Mouse (Mus musculus) embryonic facial prominence, embryonic 14.5 days (tissue): Measurements from ENCODE around the gene Tead1. TPM values are rescaled to one million over a fixed set of nuclear protein-coding genes. Genes with fewer than 3 reads are reported as not detected.

ENCODE experiments used
- ATAC-seq: fragments of 200-750 bp; cut with Nextera tagmentation; 2 replicates; pipeline ENCODE4 v1.8.0; 2017; ENCODE audit warnings: low read depth, moderate number of reproducible peaks, moderate TSS enrichment
- DNase-seq: peaks from one replicate; pipeline ENCODE4 v3.0.0-alpha.2; 2015; ENCODE audit warnings: low spot score
- H3K27ac ChIP-seq: fragments of 300-500 bp; sonication (generic); replicated peaks from 2 replicates; pipeline ENCODE4 v1.5.1; 2014; ENCODE audit warnings: low read depth, mild to moderate bottlenecking, low read length, moderate library complexity
- H3K27me3 ChIP-seq: fragments of 300-500 bp; sonication (generic); replicated peaks from 2 replicates; pipeline ENCODE4 v1.6.1; 2014; ENCODE audit warnings: low read length; ENCODE audit not compliant: control insufficient read depth, insufficient read depth
- H3K36me3 ChIP-seq: fragments of 300-500 bp; sonication (generic); 2 replicates; pipeline ENCODE4 v1.6.1; 2014; ENCODE audit warnings: low read length, mixed read lengths; ENCODE audit not compliant: control insufficient read depth, insufficient read depth
- H3K4me1 ChIP-seq: fragments of 300-500 bp; sonication (generic); 2 replicates; pipeline ENCODE4 v1.6.1; 2014; ENCODE audit warnings: antibody characterized with exemption, low read length; ENCODE audit not compliant: control insufficient read depth, insufficient read depth
- H3K4me2 ChIP-seq: fragments of 300-500 bp; sonication (generic); 2 replicates; pipeline ENCODE4 v1.6.1; 2014; ENCODE audit warnings: low read depth, mild to moderate bottlenecking, low read length, moderate library complexity, mixed read lengths
- H3K4me3 ChIP-seq: fragments of 300-500 bp; sonication (generic); 2 replicates; pipeline ENCODE4 v1.5.1; 2014; ENCODE audit warnings: low read depth, mild to moderate bottlenecking, low read length
- H3K9ac ChIP-seq: fragments of 300-500 bp; sonication (generic); 2 replicates; pipeline ENCODE4 v1.6.1; 2014; ENCODE audit warnings: low read depth, mild to moderate bottlenecking, low read length, moderate library complexity, mixed read lengths
- H3K9me3 ChIP-seq: fragments of 300-500 bp; sonication (generic); 2 replicates; pipeline ENCODE4 v1.6.1; 2016; ENCODE audit warnings: low read length; ENCODE audit not compliant: control insufficient read depth
- WGBS: fragments of 180-500 bp; shearing (Covaris S2); extraction: QIAGEN DNeasy Blood & Tissue Kit; methylation state at CpG from one replicate; pipeline ENCODE4 v1.1.7; 2014; 5-methylcytosine and 5-hydroxymethylcytosine counted together
- polyA plus RNA-seq: library from polyadenylated mRNA; unstranded; fragments of >200 nt; fragmentation: Nextera tagmentation; extraction: Ambion mirVana; gene quantifications from 2 replicates; pipeline ENCODE4 v1.2.1, GENCODE M21; 2014

Gene Tead1
- polyA plus RNA-seq, 1 experiment from 2014 or later: 18.2 TPM

- H3K27ac ChIP-seq: peak overlapping the region; percentile 89
- peak overlapping the region; percentile 36 for H3K4me2 ChIP-seq
- H3K27me3 ChIP-seq: no peaks in the 10 kb centered on the region
- H3K9ac ChIP-seq: peak overlapping the region; percentile 47; the same call in 1 of the 2 replicates
- H3K4me3 ChIP-seq: no peak overlapping the region
- peak; percentile 24; the same call in 1 of the 2 replicates for ATAC-seq
- no peak for DNase-seq
- peaks cover 58% of the 10 kb centered on the region for H3K4me1 ChIP-seq
- no peaks in the 10 kb centered on the region for H3K36me3 ChIP-seq
- WGBS: 38% methylated on average over 4 of the region's 4 CpGs
- H3K9me3 ChIP-seq: no peaks in the 10 kb centered on the region
Observed at GRCm38 (mm10) chr7:112696777-112697161, 17.7 kb downstream of the Tead1 start.

DNA sequence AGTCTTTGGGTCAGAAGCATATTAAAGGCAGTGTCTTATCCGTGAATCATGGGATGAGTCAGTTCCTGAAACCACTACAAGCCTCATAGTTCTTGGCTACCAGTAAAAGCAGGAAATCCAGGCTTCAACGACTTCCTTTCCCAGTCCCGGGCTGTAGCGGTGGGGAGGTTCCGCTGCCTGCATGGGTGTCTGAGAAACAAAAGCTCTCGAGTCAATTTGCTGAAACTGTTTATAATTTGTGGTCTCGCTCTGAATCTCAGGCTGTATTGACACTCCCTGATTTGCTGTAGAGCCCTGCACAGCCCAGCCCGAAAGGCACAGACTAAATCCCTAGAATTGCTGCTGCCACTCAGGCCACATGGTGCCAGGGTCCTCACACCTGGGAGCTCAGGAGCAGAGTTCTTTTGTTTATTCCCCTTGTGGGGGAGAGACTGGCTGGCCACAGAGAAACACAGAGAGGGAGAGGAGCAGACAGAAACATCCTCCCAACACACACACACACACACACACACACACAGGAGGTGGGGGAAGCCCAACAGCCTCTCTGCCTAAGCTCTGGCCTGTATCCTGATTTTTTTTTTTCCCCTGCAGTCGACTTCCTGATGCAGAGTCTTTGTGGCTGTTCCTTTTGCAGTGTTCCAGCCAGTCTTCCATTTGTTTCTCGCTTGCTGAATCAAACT is 18.2 kb downstream of the Tead1 start:
- Histone ChIP-seq H3K9me3 (no peaks in the 10 kb centered on the region), H3K27ac (peak overlapping the region; percentile 89), H3K4me3 (no peak overlapping the region), H3K27me3 (no peaks in the 10 kb centered on the region), H3K4me2 (peak overlapping the region; percentile 36), H3K36me3 (no peaks in the 10 kb centered on the region), H3K9ac (peak overlapping the region; percentile 47), H3K4me1 (peaks cover 58% of the 10 kb centered on the region)
- 6% methylated on average over 10 of the region's 10 CpGs for WGBS
- peak; percentile 87 for DNase-seq
- ATAC-seq: peak; percentile 56

DNA sequence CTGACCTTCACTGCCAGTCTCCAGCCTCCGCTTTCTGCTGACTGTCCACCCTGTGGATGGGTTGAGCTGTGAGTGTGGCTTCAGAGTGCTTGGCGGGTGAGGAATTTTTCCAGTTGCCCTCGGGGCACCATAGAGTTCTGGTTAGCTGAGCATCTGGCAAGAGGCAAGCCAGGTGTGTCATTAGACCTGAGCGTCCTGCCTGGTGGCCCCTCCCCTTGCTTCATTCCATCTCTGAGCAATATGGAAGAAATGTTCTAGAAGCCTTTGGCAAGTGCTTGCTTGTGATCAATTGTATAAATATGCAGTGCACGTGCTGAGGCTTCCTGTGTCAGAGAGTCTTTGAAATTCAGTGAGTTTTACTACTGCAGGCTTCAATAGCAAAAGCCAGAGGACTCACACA is 21.0 kb downstream of the Tead1 start:
- 33% methylated on average over 5 of the region's 5 CpGs for WGBS
- H3K4me1 ChIP-seq: peaks cover 53% of the 10 kb centered on the region
- DNase-seq (peak; percentile 64), ATAC-seq (peak; percentile 23; the same call in 1 of the 2 replicates)
- H3K9ac ChIP-seq: no peak overlapping the region
- no peak overlapping the region for H3K4me3 ChIP-seq
- H3K27ac ChIP-seq: no peak overlapping the region
- no peaks in the 10 kb centered on the region for H3K27me3 ChIP-seq
- H3K9me3 ChIP-seq: no peaks in the 10 kb centered on the region
- H3K36me3 ChIP-seq: no peaks in the 10 kb centered on the region
- no peak overlapping the region for H3K4me2 ChIP-seq

GRCm38 (mm10) chr7:112703341-112703740 is 24.2 kb downstream of the Tead1 start:
- ATAC-seq: no peak
- WGBS: 82% methylated on average over 4 of the region's 4 CpGs
- Histone ChIP-seq H3K36me3 (no peaks in the 10 kb centered on the region), H3K27me3 (no peaks in the 10 kb centered on the region), H3K9me3 (no peaks in the 10 kb centered on the region), H3K4me3 (no peak overlapping the region), H3K4me2 (no peak overlapping the region), H3K4me1 (peaks cover 30% of the 10 kb centered on the region), H3K27ac (no peak overlapping the region), H3K9ac (no peak overlapping the region)
- no peak for DNase-seq

DNA sequence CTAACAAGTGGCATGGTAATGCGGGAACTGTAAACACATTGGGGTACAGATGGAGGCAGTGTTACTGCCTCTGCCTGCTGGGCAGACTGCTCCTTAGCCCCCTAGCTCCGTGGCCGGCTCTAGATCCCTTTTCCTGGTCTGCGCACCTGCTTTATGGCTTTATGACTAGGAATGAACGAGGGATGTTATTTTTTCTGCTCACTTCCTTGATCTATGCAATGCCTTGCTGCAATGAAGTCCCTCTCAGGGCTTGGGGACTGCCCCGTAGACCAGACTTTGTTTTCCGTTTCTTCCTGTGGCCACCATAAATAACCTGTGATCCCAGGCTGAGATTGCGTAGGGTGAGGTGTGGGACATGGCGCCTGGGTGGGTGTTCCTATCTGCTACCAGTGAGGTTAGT is 26.8 kb downstream of the Tead1 start:
- DNase-seq: no peak
- no peak for ATAC-seq
- Histone ChIP-seq H3K36me3 (no peaks in the 10 kb centered on the region), H3K4me2 (no peak overlapping the region), H3K27ac (no peak overlapping the region), H3K4me1 (peaks cover 35% of the 10 kb centered on the region), H3K4me3 (no peak overlapping the region), H3K9ac (no peak overlapping the region), H3K9me3 (no peaks in the 10 kb centered on the region), H3K27me3 (no peaks in the 10 kb centered on the region)
- WGBS: 71% methylated on average over 9 of the region's 9 CpGs

DNA sequence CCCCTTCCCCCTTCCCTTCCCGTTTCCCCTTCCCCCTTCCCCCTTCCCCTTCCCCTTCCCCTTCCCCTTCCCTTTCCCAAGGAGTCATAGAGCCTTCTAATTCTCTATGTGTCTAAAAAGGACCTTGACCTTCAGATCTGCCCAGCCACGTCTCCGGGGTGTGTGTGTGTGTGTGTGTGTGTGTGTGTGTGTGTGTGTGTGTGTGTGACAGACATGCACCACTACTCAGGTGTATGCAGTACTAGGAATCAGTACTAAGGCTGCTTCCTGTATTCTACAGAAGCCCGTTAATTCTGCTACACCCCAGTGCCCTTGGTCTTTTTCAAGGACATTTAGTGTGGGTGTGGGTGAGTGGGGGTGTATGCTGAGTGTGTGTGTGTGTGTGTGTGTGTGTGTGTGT is 27.6 kb downstream of the Tead1 start:
- Histone ChIP-seq H3K27me3 (no peaks in the 10 kb centered on the region), H3K27ac (no peak overlapping the region), H3K4me3 (no peak overlapping the region), H3K9ac (no peak overlapping the region), H3K4me1 (peaks cover 30% of the 10 kb centered on the region), H3K4me2 (no peak overlapping the region), H3K9me3 (no peaks in the 10 kb centered on the region), H3K36me3 (no peaks in the 10 kb centered on the region)
- no peak for ATAC-seq
- no peak for DNase-seq
- 69% methylated on average over 2 of the region's 4 CpGs for WGBS

GRCm38 (mm10) chr7:112710409-112711107 is 31.4 kb downstream of the Tead1 start:
- DNase-seq (no peak), ATAC-seq (no peak)
- no peaks in the 10 kb centered on the region for H3K36me3 ChIP-seq
- H3K4me3 ChIP-seq: no peak overlapping the region
- H3K4me1 ChIP-seq: peaks cover 33% of the 10 kb centered on the region
- no peak overlapping the region for H3K9ac ChIP-seq
- no peak overlapping the region for H3K4me2 ChIP-seq
- no peaks in the 10 kb centered on the region for H3K9me3 ChIP-seq
- no peaks in the 10 kb centered on the region for H3K27me3 ChIP-seq
- WGBS: 69% methylated on average over 7 of the region's 7 CpGs
- H3K27ac ChIP-seq: no peak overlapping the region

GRCm38 (mm10) chr7:112711977-112712376 is 32.9 kb downstream of the Tead1 start:
- DNase-seq: no peak
- no peaks in the 10 kb centered on the region for H3K36me3 ChIP-seq
- no peak overlapping the region for H3K4me2 ChIP-seq
- no peaks in the 10 kb centered on the region for H3K9me3 ChIP-seq
- no peak overlapping the region for H3K27ac ChIP-seq
- no peak overlapping the region for H3K4me3 ChIP-seq
- no peak overlapping the region for H3K9ac ChIP-seq
- no peaks in the 10 kb centered on the region for H3K27me3 ChIP-seq
- ATAC-seq: no peak
- peaks cover 33% of the 10 kb centered on the region for H3K4me1 ChIP-seq
- WGBS: 77% methylated on average over 5 of the region's 5 CpGs

GRCm38 (mm10) chr7:112713509-112713908 is 34.4 kb downstream of the Tead1 start:
- WGBS: 54% methylated on average over 5 of the region's 5 CpGs
- H3K36me3 ChIP-seq: no peaks in the 10 kb centered on the region
- no peaks in the 10 kb centered on the region for H3K9me3 ChIP-seq
- H3K27me3 ChIP-seq: no peaks in the 10 kb centered on the region
- H3K9ac ChIP-seq: no peak overlapping the region
- DNase-seq (no peak), ATAC-seq (no peak)
- no peak overlapping the region for H3K4me2 ChIP-seq
- no peak overlapping the region for H3K27ac ChIP-seq
- H3K4me3 ChIP-seq: no peak overlapping the region
- H3K4me1 ChIP-seq: peaks cover 26% of the 10 kb centered on the region
